ENCODE assay signal across 25 mouse cellular contexts in the genomic region with DNA sequence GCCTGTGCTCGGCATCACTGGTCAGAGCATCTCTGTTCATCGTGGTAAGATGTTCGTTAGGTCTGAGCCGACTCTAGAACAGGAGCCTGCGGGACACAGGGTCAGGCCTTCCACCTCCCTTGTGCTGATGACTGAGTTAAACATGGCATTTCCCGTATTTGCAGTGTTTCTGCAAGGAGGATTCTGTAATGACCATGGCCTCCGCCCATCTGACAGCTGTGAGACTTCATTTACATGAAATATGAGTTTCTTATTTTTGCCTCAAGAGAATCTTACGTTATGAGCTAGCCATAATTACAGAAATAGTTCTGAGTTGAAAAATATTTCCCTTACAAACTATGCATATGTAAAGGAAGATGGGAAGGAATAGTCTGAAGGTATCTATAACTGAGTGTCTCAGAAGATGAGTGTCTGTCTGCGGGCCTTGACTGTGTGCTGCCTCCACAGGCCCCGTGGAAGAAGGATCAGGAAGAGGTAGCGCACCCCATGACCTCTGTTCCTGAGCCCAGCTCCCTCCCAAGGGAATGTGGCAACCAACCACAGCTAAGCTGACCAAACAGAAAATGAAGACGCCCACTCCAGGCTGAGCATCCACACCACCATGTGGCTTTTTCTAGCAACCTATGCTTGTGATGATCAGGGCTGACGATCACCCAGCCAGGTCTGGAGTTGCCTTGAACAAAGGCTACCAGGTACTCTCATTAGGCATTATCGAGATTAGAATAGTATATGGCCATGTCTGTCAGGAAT.
DNase-seq lines count a peak whose midpoint lies in the region; ATAC-seq lines count a peak whose summit lies in the region.
"Had no signal": no experiment of that assay in that cellular context is flagged by ENCODE, and none has a peak within 500 bp of the region (broad histone marks: within the 10 kb centered on the region; RNA-seq: fewer than 3 reads in every experiment).

No protein-coding gene starts in this region.

- H3K36me3 ChIP-seq in embryonic facial prominence, embryonic 14.5 days (ENCODE audit: control insufficient read depth, insufficient read depth, low read length): no peaks in the 10 kb centered on the region
- H3K36me3 ChIP-seq in embryonic facial prominence, embryonic 10.5 days (replicated peaks): no peaks in the 10 kb centered on the region
- H3K36me3 ChIP-seq in kidney, embryonic 16.5 days (ENCODE audit: insufficient read depth, low read length): no peaks in the 10 kb centered on the region
- H3K36me3 ChIP-seq: embryonic facial prominence, embryonic 12.5 days; embryonic facial prominence, embryonic 15.5 days; forebrain, embryonic 10.5 days; forebrain, embryonic 12.5 days; G1E had no signal

- H3K27me3 ChIP-seq in embryonic facial prominence, embryonic 14.5 days (replicated peaks; ENCODE audit: control insufficient read depth, insufficient read depth, low read length): no peaks in the 10 kb centered on the region
- no peaks in the 10 kb centered on the region for H3K27me3 ChIP-seq in embryonic facial prominence, embryonic 10.5 days (replicated peaks; ENCODE audit: low read depth, poor library complexity, severe bottlenecking)
- no peaks in the 10 kb centered on the region for H3K27me3 ChIP-seq in kidney, embryonic 16.5 days (ENCODE audit: insufficient read depth, low read length)
- H3K27me3 ChIP-seq: CH12.LX; embryonic facial prominence, embryonic 12.5 days; embryonic facial prominence, embryonic 15.5 days had no signal

- no peak for ATAC-seq in embryonic facial prominence, embryonic 14.5 days (ENCODE audit: low read depth)
- peak; percentile 31; the same call in 1 of the 2 replicates for ATAC-seq in kidney, embryonic 16.5 days (ENCODE audit: low FRiP score, low TSS enrichment)
- ATAC-seq: CD4-positive, CD25-positive, alpha-beta regulatory T cell, adult 4 months; forebrain, embryonic 14.5 days; forebrain, embryonic 16.5 days had no signal

- no peak overlapping the region for H3K4me3 ChIP-seq in embryonic facial prominence, embryonic 14.5 days (ENCODE audit: low read depth, low read length)
- no peak overlapping the region for H3K4me3 ChIP-seq in embryonic facial prominence, embryonic 10.5 days
- H3K4me3 ChIP-seq in kidney, embryonic 16.5 days (ENCODE audit: low read length): no peak overlapping the region
- H3K4me3 ChIP-seq: embryonic facial prominence, embryonic 12.5 days; embryonic facial prominence, embryonic 15.5 days; erythroblast, embryonic 14.5 days; forebrain, embryonic 10.5 days; forebrain, embryonic 12.5 days had no signal

- H3K9me3 ChIP-seq in embryonic facial prominence, embryonic 14.5 days (ENCODE audit: control insufficient read depth, low read length): no peaks in the 10 kb centered on the region
- H3K9me3 ChIP-seq in embryonic facial prominence, embryonic 10.5 days: no peaks in the 10 kb centered on the region
- no peaks in the 10 kb centered on the region for H3K9me3 ChIP-seq in kidney, embryonic 16.5 days (ENCODE audit: low read length)
- H3K9me3 ChIP-seq: embryonic facial prominence, embryonic 12.5 days; embryonic facial prominence, embryonic 15.5 days; forebrain, embryonic 10.5 days; forebrain, embryonic 12.5 days; G1E had no signal

- no peak overlapping the region for H3K9ac ChIP-seq in embryonic facial prominence, embryonic 14.5 days (ENCODE audit: low read depth, low read length)
- H3K9ac ChIP-seq in kidney, embryonic 16.5 days (replicated peaks; ENCODE audit: low read length): no peak overlapping the region
- H3K9ac ChIP-seq: embryonic facial prominence, embryonic 12.5 days; embryonic facial prominence, embryonic 15.5 days; forebrain, embryonic 12.5 days had no signal

- 73% methylated on average over 14 of the region's 14 CpGs for WGBS in embryonic facial prominence, embryonic 14.5 days
- 84% methylated on average over 14 of the region's 14 CpGs for WGBS in embryonic facial prominence, embryonic 10.5 days
- 77% methylated on average over 14 of the region's 14 CpGs for WGBS in kidney, embryonic 16.5 days

- H3K4me2 ChIP-seq in embryonic facial prominence, embryonic 14.5 days (ENCODE audit: low read depth, low read length): no peak overlapping the region
- H3K4me2 ChIP-seq in kidney, embryonic 16.5 days (replicated peaks; ENCODE audit: low read depth, low read length): no peak overlapping the region
- H3K4me2 ChIP-seq: embryonic facial prominence, embryonic 12.5 days; embryonic facial prominence, embryonic 15.5 days; forebrain, embryonic 12.5 days had no signal

- H3K27ac ChIP-seq in embryonic facial prominence, embryonic 14.5 days (replicated peaks; ENCODE audit: low read depth, low read length): peak overlapping the region; percentile 48; the same call in 1 of the 2 replicates
- H3K27ac ChIP-seq in embryonic facial prominence, embryonic 10.5 days (replicated peaks): no peak overlapping the region; the same call in 1 of the 2 replicates
- no peak overlapping the region for H3K27ac ChIP-seq in kidney, embryonic 16.5 days (ENCODE audit: low read length)
- H3K27ac ChIP-seq: embryonic facial prominence, embryonic 15.5 days; forebrain, embryonic 10.5 days; forebrain, embryonic 12.5 days had no signal

- DNase-seq in embryonic facial prominence, embryonic 14.5 days (ENCODE audit: low spot score): no peak
- DNase-seq in embryonic facial prominence, embryonic 10.5 days (ENCODE audit: low spot score): no peak
- peak; percentile 85 for DNase-seq in heart, adult 11 months
- no peak for DNase-seq in heart, adult 8-10 months (ENCODE audit: low spot score)
- no peak for DNase-seq in kidney, adult 8-10 months
- peak; percentile 20 for DNase-seq in MN1 (ENCODE audit: low spot score)
- DNase-seq: adrenal gland, adult 2 months; adrenal gland, postnatal 10 days; adrenal gland, postnatal 25 days; B cell, adult 2 months; cerebellum, adult 11 months; cerebellum, adult 8-10 months; cerebellum, adult 9-11 months; embryo, embryonic 11 days had no signal

- H3K4me1 ChIP-seq in embryonic facial prominence, embryonic 14.5 days (ENCODE audit: control insufficient read depth, insufficient read depth, low read length): peaks cover 12% of the 10 kb centered on the region
- H3K4me1 ChIP-seq in embryonic facial prominence, embryonic 10.5 days: peaks cover 34% of the 10 kb centered on the region
- peaks cover 20% of the 10 kb centered on the region for H3K4me1 ChIP-seq in kidney, embryonic 16.5 days (ENCODE audit: insufficient read depth, low read length)

Comparison
In these comparisons a context has a peak if more than half of its experiments do, and no peak if none do; other contexts are left out.
1. DNase-seq: peak in heart, adult 11 months (single experiment) and MN1 (single experiment); none in embryonic facial prominence, embryonic 14.5 days (single experiment), embryonic facial prominence, embryonic 10.5 days (single experiment), heart, adult 8-10 months (single experiment) and kidney, adult 8-10 months (0 of 2).